Mouse (Mus musculus): ENCODE measurements around the gene Xndc1. TPM values are rescaled to one million over a fixed set of nuclear protein-coding genes. Genes with fewer than 3 reads are reported as not detected.
"Not testable (repeated sequence)": the region's sequence is repeated elsewhere in the genome, so short reads cannot be mapped to it uniquely, and the experiment has no call there.

The Xndc1 gene
- 20.4 and 21.5 TPM in 2 replicates for polyA plus RNA-seq (2014; fragmentation: Nextera tagmentation; extraction: Ambion mirVana)

DNA sequence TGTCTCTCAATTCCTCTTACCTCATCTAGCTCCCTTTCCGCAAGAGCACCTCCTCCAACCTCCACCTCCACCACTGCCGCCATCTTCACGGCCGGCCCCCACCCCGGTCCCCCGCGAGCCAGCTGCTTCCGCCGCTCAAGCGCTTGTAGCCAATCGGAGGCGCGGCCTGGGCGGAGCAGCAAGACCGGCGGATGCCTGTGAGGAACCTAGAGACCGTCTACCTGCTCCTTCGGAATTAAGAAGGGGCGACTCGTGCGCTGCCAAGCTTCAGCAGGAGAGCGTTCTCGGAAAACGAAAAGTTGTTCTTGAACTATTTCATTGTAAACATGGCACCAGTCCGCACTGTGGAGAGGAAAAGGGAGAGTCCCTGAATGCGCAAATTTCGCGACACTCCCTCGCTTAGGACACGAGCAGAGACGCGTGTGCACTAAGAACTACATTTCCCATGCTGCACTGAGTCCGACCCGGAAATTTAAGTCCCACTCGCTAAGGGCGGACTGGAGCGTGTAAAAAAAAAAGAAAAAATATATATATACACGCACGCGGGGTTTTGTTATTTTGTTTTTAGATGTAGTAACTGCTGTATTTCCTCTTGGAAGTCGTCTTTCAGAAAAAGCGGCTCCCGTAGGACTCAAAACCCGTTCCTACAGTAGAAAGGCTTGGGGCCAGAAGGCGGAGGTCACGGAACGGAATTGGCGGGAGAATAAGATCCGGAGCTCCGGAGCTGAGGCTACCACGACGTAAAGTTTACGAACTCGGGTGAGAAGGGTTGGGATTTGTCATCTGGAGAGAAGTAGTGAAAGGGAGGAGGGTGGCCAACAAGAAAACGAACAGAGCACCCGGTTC is at the start of gene Xndc1, which contains the start of the genes Rnf121 and Xntrpc:
TSS of gene Xndc1 (plus strand) at position 466 of the 846 bp plus-strand sequence.
TSS of gene Rnf121 (minus strand) at position 424 of the 846 bp plus-strand sequence.
TSS of gene Xntrpc (plus strand) at position 668 of the 846 bp plus-strand sequence.
- Histone ChIP-seq H3K9me3 (ENCODE audit: control insufficient read depth, low read length) (no peaks in the 10 kb centered on the region), H3K27me3 (ENCODE audit: control insufficient read depth, insufficient read depth, low read length) (no peaks in the 10 kb centered on the region), H3K4me2 (ENCODE audit: low read depth) (peak within 1 kb of the TSS; percentile 65), H3K9ac (ENCODE audit: low read length) (peak within 1 kb of the TSS; percentile 69), H3K36me3 (ENCODE audit: control insufficient read depth, insufficient read depth, low read length) (no peaks in the 10 kb centered on the region), H3K27ac (ENCODE audit: low read depth, low read length) (0 out of 2 replicates have a peak within 1 kb of the TSS, but pooled peaks have one; percentile 23), H3K4me1 (ENCODE audit: control insufficient read depth, insufficient read depth, low read length) (peaks cover 6% of the 10 kb centered on the region), H3K4me3 (ENCODE audit: low read depth, low read length) (peak within 1 kb of the TSS; percentile 74)
- 0% methylated on average over 56 of the region's 56 CpGs for WGBS
- ATAC-seq (ENCODE audit: insufficient read depth, low FRiP score, low TSS enrichment): peak; percentile 99
- peak; percentile 94 for DNase-seq (ENCODE audit: low spot score)

DNA sequence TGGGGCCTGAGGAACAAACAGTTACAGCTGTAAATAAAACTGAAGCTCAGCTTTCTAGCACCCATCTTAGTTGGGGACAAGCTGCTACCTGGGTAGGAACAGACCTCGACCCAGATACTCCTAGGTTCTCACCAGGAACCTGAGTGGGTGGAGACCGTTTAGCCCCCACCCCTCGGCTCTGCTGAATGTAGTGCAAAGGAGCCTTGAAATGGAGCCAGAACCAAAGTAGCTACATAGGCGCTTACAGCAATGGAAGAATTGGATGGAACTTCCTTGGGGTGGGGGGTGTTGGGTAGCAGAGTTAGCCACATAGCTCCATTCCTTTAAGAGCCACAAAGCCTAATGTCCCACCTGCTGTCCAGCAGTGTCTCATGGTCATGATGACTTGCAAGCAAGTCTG is 48.4 kb upstream of the Xndc1 start:
- Histone ChIP-seq H3K27ac (ENCODE audit: low read depth, low read length) (no peak overlapping the region), H3K9me3 (ENCODE audit: control insufficient read depth, low read length) (no peaks in the 10 kb centered on the region), H3K27me3 (ENCODE audit: control insufficient read depth, insufficient read depth, low read length) (no peaks in the 10 kb centered on the region), H3K4me1 (ENCODE audit: control insufficient read depth, insufficient read depth, low read length) (no peaks in the 10 kb centered on the region), H3K4me2 (ENCODE audit: low read depth) (no peak overlapping the region), H3K36me3 (ENCODE audit: control insufficient read depth, insufficient read depth, low read length) (peaks cover 38% of the 10 kb centered on the region), H3K9ac (ENCODE audit: low read length) (no peak overlapping the region), H3K4me3 (ENCODE audit: low read depth, low read length) (no peak overlapping the region)
- ATAC-seq (ENCODE audit: insufficient read depth, low FRiP score, low TSS enrichment): no peak
- whole genome bisulfite sequencing: 91% methylated on average over 4 of the region's 4 CpGs
- DNase-seq (ENCODE audit: low spot score): no peak

DNA sequence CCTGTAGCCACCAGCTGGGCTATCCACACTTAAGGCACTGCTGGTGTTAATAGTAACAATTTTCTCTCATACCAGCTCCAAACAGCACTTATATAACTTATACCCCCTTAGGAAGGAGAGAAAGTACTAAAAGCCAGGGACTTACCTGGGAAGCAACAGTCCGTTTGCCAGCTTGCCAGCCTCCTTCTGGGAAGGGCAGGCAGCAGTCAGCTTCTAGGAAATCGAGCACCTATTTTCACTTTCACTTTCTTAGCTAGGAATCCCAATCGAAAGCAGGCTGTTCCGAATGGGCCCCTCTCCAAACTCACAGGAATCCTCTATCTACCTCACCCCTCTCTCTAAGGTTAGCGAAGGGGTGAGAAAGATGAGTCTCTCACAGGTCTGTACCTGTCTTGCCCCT is 47.9 kb upstream of the Xndc1 start:
- 92% methylated on average over 5 of the region's 5 CpGs for WGBS
- ATAC-seq (ENCODE audit: insufficient read depth, low FRiP score, low TSS enrichment): no peak

DNA sequence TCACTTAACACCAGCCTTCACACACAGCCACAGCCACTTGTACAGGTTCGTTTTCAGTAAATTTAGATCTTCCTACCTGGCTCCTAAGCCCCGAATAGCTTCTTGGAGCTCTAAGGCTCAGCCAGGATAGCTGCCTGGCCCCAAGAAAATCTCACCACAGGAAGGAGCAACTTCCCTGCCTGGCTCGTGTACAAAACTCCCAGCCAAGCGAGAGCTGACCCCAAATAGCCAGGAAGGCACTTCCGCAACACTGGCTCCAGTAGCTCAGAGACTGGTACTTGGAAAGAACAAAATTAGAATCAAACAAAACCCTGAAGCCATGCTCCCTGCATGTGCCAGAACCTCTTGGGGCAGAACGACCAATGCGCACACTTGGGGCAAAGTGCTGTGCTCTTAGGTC is 47.3 kb upstream of the Xndc1 start:
- no peaks in the 10 kb centered on the region for H3K9me3 ChIP-seq (ENCODE audit: control insufficient read depth, low read length)
- no peaks in the 10 kb centered on the region for H3K4me1 ChIP-seq (ENCODE audit: control insufficient read depth, insufficient read depth, low read length)
- H3K4me3 ChIP-seq (ENCODE audit: low read depth, low read length): no peak overlapping the region
- WGBS: 90% methylated on average over 7 of the region's 7 CpGs
- H3K36me3 ChIP-seq (ENCODE audit: control insufficient read depth, insufficient read depth, low read length): peaks cover 38% of the 10 kb centered on the region
- H3K9ac ChIP-seq (ENCODE audit: low read length): no peak overlapping the region
- ATAC-seq (ENCODE audit: insufficient read depth, low FRiP score, low TSS enrichment): no peak
- DNase-seq (ENCODE audit: low spot score): no peak
- H3K27me3 ChIP-seq (ENCODE audit: control insufficient read depth, insufficient read depth, low read length): no peaks in the 10 kb centered on the region
- H3K27ac ChIP-seq (ENCODE audit: low read depth, low read length): 0 out of 2 replicates have a peak overlapping the region, but pooled peaks have one; percentile 6
- no peak overlapping the region for H3K4me2 ChIP-seq (ENCODE audit: low read depth)

More for the DNA sequence above, 47.9 kb upstream of the Xndc1 start:
- no peaks in the 10 kb centered on the region for H3K27me3 ChIP-seq (ENCODE audit: control insufficient read depth, insufficient read depth, low read length)
- H3K4me1 ChIP-seq (ENCODE audit: control insufficient read depth, insufficient read depth, low read length): no peaks in the 10 kb centered on the region
- H3K9me3 ChIP-seq (ENCODE audit: control insufficient read depth, low read length): no peaks in the 10 kb centered on the region
- H3K9ac ChIP-seq (ENCODE audit: low read length): no peak overlapping the region
- no peak for DNase-seq (ENCODE audit: low spot score)
- no peak overlapping the region for H3K4me3 ChIP-seq (ENCODE audit: low read depth, low read length)
- H3K4me2 ChIP-seq (ENCODE audit: low read depth): no peak overlapping the region
- H3K27ac ChIP-seq (ENCODE audit: low read depth, low read length): no peak overlapping the region
- peaks cover 36% of the 10 kb centered on the region for H3K36me3 ChIP-seq (ENCODE audit: control insufficient read depth, insufficient read depth, low read length)

DNA sequence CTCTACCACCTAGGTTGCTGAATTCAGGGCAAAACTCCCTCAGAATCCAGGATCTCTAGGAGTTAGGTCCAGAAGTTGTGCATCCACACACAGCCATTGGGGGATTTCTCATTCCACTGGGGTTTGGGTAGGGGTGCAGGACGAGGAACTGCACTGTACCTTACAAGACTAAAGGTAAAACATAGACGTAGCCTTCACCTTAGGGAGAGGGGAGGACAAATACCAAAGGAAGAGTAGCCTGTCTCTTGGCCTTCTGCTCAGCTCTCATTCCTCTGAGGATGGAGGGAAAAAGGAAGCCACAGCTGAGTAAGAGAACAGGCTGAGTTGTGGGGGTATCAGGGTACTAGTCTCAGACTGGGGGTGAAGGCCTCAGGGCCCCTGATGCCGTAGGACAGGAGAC is 46.7 kb upstream of the Xndc1 start, which contains the start of gene Il18bp:
TSS of gene Il18bp (minus strand) at position 101 of the 400 bp plus-strand sequence.
- H3K36me3 ChIP-seq (ENCODE audit: control insufficient read depth, insufficient read depth, low read length): peaks cover 32% of the 10 kb centered on the region
- ATAC-seq (ENCODE audit: insufficient read depth, low FRiP score, low TSS enrichment) (no peak), DNase-seq (ENCODE audit: low spot score) (no peak)
- WGBS: 98% methylated on average over 3 of the region's 3 CpGs
- H3K4me2 ChIP-seq (ENCODE audit: low read depth): no peak within 1 kb of the TSS
- no peak within 1 kb of the TSS for H3K9ac ChIP-seq (ENCODE audit: low read length)
- H3K4me1 ChIP-seq (ENCODE audit: control insufficient read depth, insufficient read depth, low read length): no peaks in the 10 kb centered on the region
- H3K4me3 ChIP-seq (ENCODE audit: low read depth, low read length): no peak within 1 kb of the TSS
- H3K27me3 ChIP-seq (ENCODE audit: control insufficient read depth, insufficient read depth, low read length): no peaks in the 10 kb centered on the region
- H3K9me3 ChIP-seq (ENCODE audit: control insufficient read depth, low read length): no peaks in the 10 kb centered on the region
- 0 out of 2 replicates have a peak within 1 kb of the TSS, but pooled peaks have one; percentile 6 for H3K27ac ChIP-seq (ENCODE audit: low read depth, low read length)

DNA sequence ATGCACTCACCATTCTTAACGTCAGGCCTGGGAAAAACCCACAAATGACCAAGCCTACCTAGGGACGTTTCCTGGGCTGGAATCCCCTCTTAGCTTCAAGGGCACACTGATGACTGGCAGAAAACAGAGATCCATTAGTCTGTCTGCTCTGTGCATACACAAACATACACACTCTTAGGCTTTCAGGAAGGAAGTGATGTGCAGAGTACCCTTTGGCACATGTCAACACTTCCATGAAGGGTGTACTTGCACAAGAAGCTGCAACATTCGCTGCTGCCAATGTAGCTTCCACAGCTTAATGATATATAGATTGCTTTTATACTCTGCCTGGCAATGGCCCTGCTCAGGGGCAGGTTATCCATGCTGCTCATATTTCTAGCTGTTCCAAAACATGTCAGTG is 45.9 kb upstream of the Xndc1 start:
- H3K9ac ChIP-seq (ENCODE audit: low read length): no peak overlapping the region
- no peak for DNase-seq (ENCODE audit: low spot score)
- H3K27me3 ChIP-seq (ENCODE audit: control insufficient read depth, insufficient read depth, low read length): no peaks in the 10 kb centered on the region
- no peaks in the 10 kb centered on the region for H3K4me1 ChIP-seq (ENCODE audit: control insufficient read depth, insufficient read depth, low read length)
- no peak overlapping the region for H3K4me2 ChIP-seq (ENCODE audit: low read depth)
- H3K27ac ChIP-seq (ENCODE audit: low read depth, low read length): no peak overlapping the region
- 78% methylated on average over 3 of the region's 3 CpGs for WGBS
- no peak for ATAC-seq (ENCODE audit: insufficient read depth, low FRiP score, low TSS enrichment)
- peaks cover 25% of the 10 kb centered on the region for H3K36me3 ChIP-seq (ENCODE audit: control insufficient read depth, insufficient read depth, low read length)
- H3K9me3 ChIP-seq (ENCODE audit: control insufficient read depth, low read length): no peaks in the 10 kb centered on the region
- no peak overlapping the region for H3K4me3 ChIP-seq (ENCODE audit: low read depth, low read length)

DNA sequence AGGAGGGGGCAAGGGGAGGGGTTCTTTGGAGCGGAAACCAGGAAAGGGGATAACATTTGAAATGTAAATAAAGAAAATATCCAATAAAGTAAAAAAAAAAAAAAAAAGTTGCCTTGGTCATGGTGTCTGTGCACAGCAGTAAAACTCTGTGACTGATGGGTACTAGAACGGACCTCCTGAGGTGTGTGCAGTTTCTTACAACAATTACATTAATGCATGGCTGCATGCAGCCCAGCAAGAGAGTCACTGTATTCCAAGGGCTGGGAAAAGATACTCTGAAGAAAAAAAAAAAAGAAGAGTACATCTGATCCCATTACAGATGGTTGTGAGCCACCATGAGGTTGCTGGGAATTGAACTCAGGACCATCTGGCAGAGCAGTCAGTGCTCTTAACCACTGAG is 44.4 kb upstream of the Xndc1 start:
- peaks cover 20% of the 10 kb centered on the region for H3K36me3 ChIP-seq (ENCODE audit: control insufficient read depth, insufficient read depth, low read length)
- not testable (repeated sequence) for H3K9me3 ChIP-seq (ENCODE audit: control insufficient read depth, low read length); H3K4me2 ChIP-seq (ENCODE audit: low read depth); DNase-seq (ENCODE audit: low spot score); H3K4me3 ChIP-seq (ENCODE audit: low read depth, low read length); H3K4me1 ChIP-seq (ENCODE audit: control insufficient read depth, insufficient read depth, low read length); H3K9ac ChIP-seq (ENCODE audit: low read length); ATAC-seq (ENCODE audit: insufficient read depth, low FRiP score, low TSS enrichment); H3K27me3 ChIP-seq (ENCODE audit: control insufficient read depth, insufficient read depth, low read length); H3K27ac ChIP-seq (ENCODE audit: low read depth, low read length)
- WGBS: 100% methylated on average over 2 of the region's 2 CpGs

DNA sequence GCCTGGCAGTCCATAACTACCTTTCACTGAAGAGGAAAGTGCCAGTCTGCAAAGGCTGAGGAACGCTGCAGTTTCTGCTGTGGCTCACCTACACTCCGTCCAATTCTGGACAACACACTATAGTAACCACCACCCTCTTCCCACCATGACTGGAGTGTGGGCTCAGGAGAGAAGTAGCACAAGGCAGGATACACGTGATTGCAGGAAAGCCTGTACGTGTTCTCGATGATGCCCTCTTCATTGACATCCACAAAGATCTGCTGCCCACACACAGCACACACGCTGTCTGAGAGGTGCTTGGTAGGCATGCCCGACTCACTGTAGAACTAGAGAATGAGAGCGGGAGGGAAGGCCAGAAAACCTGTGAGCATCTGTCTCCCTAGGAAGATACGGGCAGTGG is 41.5 kb upstream of the Xndc1 start:
- H3K27me3 ChIP-seq (ENCODE audit: control insufficient read depth, insufficient read depth, low read length): no peaks in the 10 kb centered on the region
- H3K27ac ChIP-seq (ENCODE audit: low read depth, low read length): no peak overlapping the region
- H3K9me3 ChIP-seq (ENCODE audit: control insufficient read depth, low read length): no peaks in the 10 kb centered on the region
- no peak for ATAC-seq (ENCODE audit: insufficient read depth, low FRiP score, low TSS enrichment)
- H3K36me3 ChIP-seq (ENCODE audit: control insufficient read depth, insufficient read depth, low read length): peaks cover 18% of the 10 kb centered on the region
- H3K4me1 ChIP-seq (ENCODE audit: control insufficient read depth, insufficient read depth, low read length): no peaks in the 10 kb centered on the region
- no peak for DNase-seq (ENCODE audit: low spot score)
- H3K4me2 ChIP-seq (ENCODE audit: low read depth): no peak overlapping the region
- 99% methylated on average over 9 of the region's 9 CpGs for WGBS
- no peak overlapping the region for H3K9ac ChIP-seq (ENCODE audit: low read length)
- no peak overlapping the region for H3K4me3 ChIP-seq (ENCODE audit: low read depth, low read length)

All from neural tube, embryonic 11.5 days (tissue).